Mouse (Mus musculus): ENCODE measurements around the gene Prpf3.

- no peak for TF ChIP-seq CTCF (IDR thresholded peaks at IDR 0.05; ENCODE audit: borderline replicate concordance, extremely low read depth, insufficient read depth, insufficient read length)
- TF ChIP-seq POLR2A (IDR thresholded peaks at IDR 0.05; ENCODE audit: borderline replicate concordance, extremely low read depth, insufficient read depth, insufficient read length, poor library complexity, severe bottlenecking): no peak
Measured at GRCm38 (mm10) chr3:95902643-95903042, 47.0 kb upstream of the Prpf3 start.

Measured in brain, embryonic 14.5 days (tissue).